Mouse (Mus musculus): Measurements from ENCODE around the gene Wdr95. TPM values are rescaled to one million over a fixed set of nuclear protein-coding genes. Genes with fewer than 3 reads are reported as not detected.
A peak's percentile ranks its signal among the peaks of the same experiment; 100 is the strongest.

The Wdr95 gene
- polyA plus RNA-seq, 1 experiment from 2014 or later = not detected

DNA sequence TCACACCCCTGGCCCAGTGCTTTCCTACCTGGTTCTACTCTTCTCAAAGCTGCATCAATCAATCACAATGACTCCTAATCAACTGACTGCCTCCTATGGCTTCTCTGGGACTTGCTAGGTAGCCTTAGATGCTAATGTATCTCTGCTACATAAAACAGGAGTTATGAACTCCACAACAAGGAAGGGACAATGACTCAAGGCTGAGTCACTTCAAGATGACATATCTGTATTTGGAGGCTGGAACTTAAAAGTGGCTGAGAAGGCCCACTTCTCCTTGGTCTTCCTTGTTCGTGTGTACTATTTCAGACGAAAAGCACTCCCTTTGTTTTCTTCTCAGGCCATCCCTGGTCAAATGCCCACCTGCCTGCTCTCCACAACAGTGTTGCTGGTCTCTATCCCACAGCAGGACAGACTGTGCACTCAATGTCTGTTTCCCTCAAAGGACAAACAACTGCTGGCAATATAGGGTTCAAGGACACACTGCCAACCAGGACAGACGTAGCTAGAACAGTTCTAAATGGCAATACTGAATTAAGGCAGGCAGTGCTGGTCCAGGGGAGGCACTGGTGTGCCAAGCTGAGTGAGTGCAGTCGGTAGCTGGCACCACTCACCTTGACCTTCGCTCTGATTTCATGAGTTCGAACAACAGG, 89.4 kb downstream of the Wdr95 start:
- no peaks in the 10 kb centered on the region for H3K9me3 ChIP-seq (ENCODE audit: control insufficient read depth, low read length)
- ATAC-seq (ENCODE audit: low FRiP score) = no peak
- H3K4me3 ChIP-seq (ENCODE audit: low read depth, low read length) = no peak overlapping the region
- H3K27ac ChIP-seq (ENCODE audit: low read depth, low read length) = no peak overlapping the region
- H3K4me2 ChIP-seq (replicated peaks; ENCODE audit: low read depth, low read length) = no peak overlapping the region
- H3K27me3 ChIP-seq (ENCODE audit: control insufficient read depth, insufficient read depth, low read length) = no peaks in the 10 kb centered on the region
- peaks cover 20% of the 10 kb centered on the region for H3K36me3 ChIP-seq (ENCODE audit: control insufficient read depth, insufficient read depth, low read length)
- no peak overlapping the region for H3K9ac ChIP-seq (ENCODE audit: low read depth, low read length)
- 93% methylated on average over 6 of the region's 6 CpGs for WGBS
- DNase-seq (ENCODE audit: low spot score) = no peak
- no peaks in the 10 kb centered on the region for H3K4me1 ChIP-seq (replicated peaks; ENCODE audit: control insufficient read depth, insufficient read depth, low read length)

DNA sequence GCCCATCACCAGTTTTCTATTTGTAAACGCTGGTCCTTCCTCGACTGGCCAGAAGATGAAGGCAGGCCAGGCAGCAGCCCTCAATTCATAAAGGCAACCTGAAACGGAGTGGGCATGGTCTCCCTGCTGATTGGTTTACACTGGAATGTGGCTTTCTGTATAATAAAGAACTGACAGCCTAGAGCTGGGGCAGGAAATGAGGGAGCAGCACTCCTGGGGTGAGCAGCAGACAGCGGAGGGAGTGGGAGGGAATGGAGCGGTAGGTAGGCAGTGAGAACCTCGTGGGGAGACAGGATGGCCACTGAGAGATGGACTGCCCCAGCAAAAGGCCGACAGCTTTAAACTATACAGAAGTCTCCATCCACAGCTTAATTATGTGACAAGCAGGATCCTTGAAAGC, 93.7 kb downstream of the Wdr95 start:
- peaks cover 19% of the 10 kb centered on the region for H3K36me3 ChIP-seq (ENCODE audit: control insufficient read depth, insufficient read depth, low read length)
- 67% methylated on average over 7 of the region's 7 CpGs for WGBS
- no peak overlapping the region for H3K9ac ChIP-seq (ENCODE audit: low read depth, low read length)

DNA sequence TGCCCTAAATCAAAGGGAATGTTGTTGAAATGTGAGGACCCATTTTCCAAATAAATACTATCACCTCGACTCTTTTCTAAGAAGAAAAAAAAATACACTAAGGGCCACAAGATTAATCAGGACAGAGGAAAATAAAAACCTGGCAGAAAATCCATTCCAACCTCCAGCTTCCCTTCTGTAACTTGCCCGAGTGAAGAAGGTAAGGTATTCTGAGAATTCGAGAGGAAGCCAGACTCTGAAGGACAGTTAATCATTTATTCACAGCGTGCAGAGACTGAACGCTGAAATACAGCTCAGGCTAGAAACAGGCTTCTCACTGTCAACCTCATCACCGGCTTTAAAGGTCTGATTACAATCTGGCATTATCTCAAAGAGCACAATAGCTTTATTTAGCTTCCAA, 94.2 kb downstream of the Wdr95 start:
- no peak for ATAC-seq (ENCODE audit: low FRiP score)
- no peak overlapping the region for H3K4me3 ChIP-seq (ENCODE audit: low read depth, low read length)
- H3K9me3 ChIP-seq (ENCODE audit: control insufficient read depth, low read length) = no peaks in the 10 kb centered on the region
- no peak overlapping the region for H3K9ac ChIP-seq (ENCODE audit: low read depth, low read length)
- H3K27me3 ChIP-seq (ENCODE audit: control insufficient read depth, insufficient read depth, low read length) = no peaks in the 10 kb centered on the region
- H3K4me2 ChIP-seq (replicated peaks; ENCODE audit: low read depth, low read length) = no peak overlapping the region
- no peaks in the 10 kb centered on the region for H3K4me1 ChIP-seq (replicated peaks; ENCODE audit: control insufficient read depth, insufficient read depth, low read length)
- 84% methylated on average over 6 of the region's 6 CpGs for WGBS
- H3K36me3 ChIP-seq (ENCODE audit: control insufficient read depth, insufficient read depth, low read length) = peaks cover 21% of the 10 kb centered on the region
- DNase-seq (ENCODE audit: low spot score) = no peak
- H3K27ac ChIP-seq (ENCODE audit: low read depth, low read length) = no peak overlapping the region

More for the DNA sequence above, 93.7 kb downstream of the Wdr95 start:
- no peak for DNase-seq (ENCODE audit: low spot score)
- Histone ChIP-seq H3K27me3 (ENCODE audit: control insufficient read depth, insufficient read depth, low read length) (no peaks in the 10 kb centered on the region), H3K4me3 (ENCODE audit: low read depth, low read length) (no peak overlapping the region), H3K9me3 (ENCODE audit: control insufficient read depth, low read length) (no peaks in the 10 kb centered on the region), H3K4me2 (replicated peaks; ENCODE audit: low read depth, low read length) (no peak overlapping the region), H3K27ac (ENCODE audit: low read depth, low read length) (no peak overlapping the region), H3K4me1 (replicated peaks; ENCODE audit: control insufficient read depth, insufficient read depth, low read length) (no peaks in the 10 kb centered on the region)
- no peak for ATAC-seq (ENCODE audit: low FRiP score)

DNA sequence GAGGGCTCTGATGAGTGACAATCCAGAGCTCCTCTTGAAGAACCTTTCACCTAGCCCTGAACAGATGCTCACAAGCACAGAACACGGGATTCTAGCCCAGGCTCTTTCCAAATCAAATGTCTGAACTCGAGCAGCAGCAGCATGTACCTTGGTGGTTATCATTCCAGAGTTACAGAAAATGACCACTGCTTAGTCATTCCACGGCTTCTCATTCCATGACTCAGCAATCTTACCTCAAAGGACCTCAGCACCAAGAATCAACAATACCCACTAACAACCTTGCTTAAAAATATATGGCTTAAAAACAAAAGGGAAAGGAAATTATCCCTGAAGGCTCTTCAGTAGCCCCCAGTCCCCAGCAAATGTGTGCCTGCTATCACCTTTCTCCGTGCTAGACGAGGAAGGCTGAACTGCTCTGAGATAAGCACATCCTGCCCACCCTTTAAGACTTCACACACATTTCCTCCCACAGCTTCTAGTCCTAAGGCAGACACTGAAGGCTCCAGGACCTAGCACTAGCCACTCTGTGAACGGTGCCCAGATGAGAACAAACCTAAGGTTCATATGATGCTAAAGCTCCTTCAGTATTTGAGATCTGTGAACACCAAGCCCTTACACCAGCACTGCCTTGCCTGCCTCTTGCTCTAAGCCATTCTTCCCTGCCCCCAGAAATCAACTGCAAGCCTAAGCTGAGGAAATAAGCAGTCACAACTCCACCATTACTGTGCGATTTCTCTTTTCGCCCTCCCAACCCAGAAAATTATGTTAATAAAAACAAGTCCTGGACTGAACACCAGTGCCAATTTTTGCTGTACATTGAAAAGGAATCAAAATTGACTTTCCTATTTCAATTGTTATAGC, 95.6 kb downstream of the Wdr95 start:
- 87% methylated on average over 8 of the region's 8 CpGs for WGBS
- no peak overlapping the region for H3K4me3 ChIP-seq (ENCODE audit: low read depth, low read length)
- H3K27ac ChIP-seq (ENCODE audit: low read depth, low read length) = no peak overlapping the region
- no peak overlapping the region for H3K9ac ChIP-seq (ENCODE audit: low read depth, low read length)
- peaks cover 21% of the 10 kb centered on the region for H3K36me3 ChIP-seq (ENCODE audit: control insufficient read depth, insufficient read depth, low read length)
- H3K9me3 ChIP-seq (ENCODE audit: control insufficient read depth, low read length) = no peaks in the 10 kb centered on the region
- no peaks in the 10 kb centered on the region for H3K4me1 ChIP-seq (replicated peaks; ENCODE audit: control insufficient read depth, insufficient read depth, low read length)
- DNase-seq (ENCODE audit: low spot score) = no peak
- H3K4me2 ChIP-seq (replicated peaks; ENCODE audit: low read depth, low read length) = no peak overlapping the region
- ATAC-seq (ENCODE audit: low FRiP score) = no peak
- H3K27me3 ChIP-seq (ENCODE audit: control insufficient read depth, insufficient read depth, low read length) = no peaks in the 10 kb centered on the region

DNA sequence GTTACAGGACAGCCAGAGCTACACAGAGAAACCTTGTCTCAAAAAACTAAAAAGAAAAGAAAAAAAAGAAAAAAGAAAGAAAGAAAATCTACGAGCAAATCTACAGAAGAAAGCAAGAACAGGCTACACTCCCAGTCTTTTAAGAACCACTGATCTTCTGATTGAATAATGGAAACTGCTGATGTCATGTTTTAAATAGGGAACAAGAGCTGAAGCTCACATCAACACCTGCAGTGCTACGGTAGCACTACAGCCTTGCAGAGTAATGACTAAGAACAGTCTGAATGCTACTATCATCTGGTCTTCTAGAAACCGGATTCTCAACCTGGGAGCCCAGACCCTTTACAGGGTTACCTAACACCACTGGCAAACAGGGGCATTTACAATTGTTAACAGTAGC, 97.1 kb downstream of the Wdr95 start:
- no peaks in the 10 kb centered on the region for H3K27me3 ChIP-seq (ENCODE audit: control insufficient read depth, insufficient read depth, low read length)
- H3K27ac ChIP-seq (ENCODE audit: low read depth, low read length) = no peak overlapping the region
- H3K4me1 ChIP-seq (replicated peaks; ENCODE audit: control insufficient read depth, insufficient read depth, low read length) = no peaks in the 10 kb centered on the region
- no peaks in the 10 kb centered on the region for H3K9me3 ChIP-seq (ENCODE audit: control insufficient read depth, low read length)
- 92% methylated on average over 3 of the region's 3 CpGs for WGBS
- H3K36me3 ChIP-seq (ENCODE audit: control insufficient read depth, insufficient read depth, low read length) = peaks cover 16% of the 10 kb centered on the region
- ATAC-seq (ENCODE audit: low FRiP score) = no peak
- H3K9ac ChIP-seq (ENCODE audit: low read depth, low read length) = no peak overlapping the region
- no peak for DNase-seq (ENCODE audit: low spot score)
- H3K4me2 ChIP-seq (replicated peaks; ENCODE audit: low read depth, low read length) = no peak overlapping the region
- no peak overlapping the region for H3K4me3 ChIP-seq (ENCODE audit: low read depth, low read length)

DNA sequence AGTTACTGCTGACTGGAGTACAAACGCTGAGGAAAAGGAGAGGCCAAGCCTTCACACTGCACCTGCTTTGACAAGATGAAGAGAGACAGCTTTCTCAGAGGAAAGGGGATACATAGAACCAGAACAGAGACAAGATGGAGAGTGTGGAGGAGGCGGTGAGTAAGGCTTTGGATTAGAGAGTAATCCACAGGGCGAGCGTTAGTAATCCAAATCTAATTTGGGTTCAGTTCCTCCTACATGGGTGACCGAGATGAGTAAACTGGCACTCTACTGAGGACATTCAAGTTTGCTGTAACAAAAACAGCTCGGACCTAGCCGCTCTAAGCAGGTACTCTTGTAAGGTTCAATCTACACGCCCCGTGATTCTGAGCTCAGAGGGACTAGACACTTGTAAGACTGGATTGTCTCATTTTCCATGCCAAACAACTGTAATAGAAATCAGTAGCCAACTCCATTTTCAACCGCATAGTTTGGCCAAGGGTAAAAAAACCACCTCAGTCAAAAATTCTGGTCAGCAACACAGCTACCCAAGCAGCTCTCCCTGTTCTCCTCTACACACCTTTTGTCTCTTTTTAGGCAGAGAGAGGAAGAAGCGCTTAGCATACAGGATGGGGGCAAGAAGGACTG, 106.0 kb downstream of the Wdr95 start:
- Histone ChIP-seq H3K27ac (ENCODE audit: low read depth, low read length) (no peak overlapping the region), H3K4me1 (replicated peaks; ENCODE audit: control insufficient read depth, insufficient read depth, low read length) (peaks cover 6% of the 10 kb centered on the region), H3K9me3 (ENCODE audit: control insufficient read depth, low read length) (no peaks in the 10 kb centered on the region), H3K4me3 (ENCODE audit: low read depth, low read length) (peak overlapping the region; percentile 77), H3K36me3 (ENCODE audit: control insufficient read depth, insufficient read depth, low read length) (no peaks in the 10 kb centered on the region; the same call in 1 of the 2 replicates), H3K9ac (ENCODE audit: low read depth, low read length) (peak overlapping the region; percentile 77), H3K27me3 (ENCODE audit: control insufficient read depth, insufficient read depth, low read length) (no peaks in the 10 kb centered on the region), H3K4me2 (replicated peaks; ENCODE audit: low read depth, low read length) (peak overlapping the region; percentile 95)
- ATAC-seq (ENCODE audit: low FRiP score) = no peak
- WGBS = 82% methylated on average over 11 of the region's 11 CpGs
- no peak for DNase-seq (ENCODE audit: low spot score)

DNA sequence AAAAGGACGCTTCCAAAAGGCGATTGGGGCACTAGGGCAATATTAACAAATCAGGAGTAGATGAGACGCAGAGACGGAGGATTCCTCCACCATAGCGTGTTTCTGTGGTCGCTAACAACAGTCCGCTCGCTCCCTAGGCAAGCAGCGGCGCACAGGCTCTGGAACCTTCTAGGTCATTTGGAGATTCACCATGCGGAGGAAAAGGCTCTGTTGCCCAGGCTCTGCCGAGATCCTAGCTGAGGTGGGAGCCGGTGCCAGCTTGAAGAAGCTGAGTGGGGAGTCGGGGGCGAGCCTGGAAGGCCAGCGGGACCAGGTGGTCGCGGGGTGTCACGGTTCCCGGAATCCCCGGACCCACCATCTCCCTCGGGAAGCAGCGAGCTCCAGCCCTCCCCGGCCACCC, 107.1 kb downstream of the Wdr95 start:
- ATAC-seq (ENCODE audit: low FRiP score) = no peak
- Histone ChIP-seq H3K36me3 (ENCODE audit: control insufficient read depth, insufficient read depth, low read length) (no peaks in the 10 kb centered on the region), H3K4me1 (replicated peaks; ENCODE audit: control insufficient read depth, insufficient read depth, low read length) (peaks cover 6% of the 10 kb centered on the region), H3K27ac (ENCODE audit: low read depth, low read length) (peak overlapping the region; percentile 81), H3K9me3 (ENCODE audit: control insufficient read depth, low read length) (no peaks in the 10 kb centered on the region), H3K4me2 (replicated peaks; ENCODE audit: low read depth, low read length) (peak overlapping the region; percentile 95), H3K9ac (ENCODE audit: low read depth, low read length) (peak overlapping the region; percentile 77), H3K4me3 (ENCODE audit: low read depth, low read length) (peak overlapping the region; percentile 77), H3K27me3 (ENCODE audit: control insufficient read depth, insufficient read depth, low read length) (no peaks in the 10 kb centered on the region)
- under 1% methylated on average over 22 of the region's 24 CpGs for whole genome bisulfite sequencing
- peak; percentile 55 for DNase-seq (ENCODE audit: low spot score)

DNA sequence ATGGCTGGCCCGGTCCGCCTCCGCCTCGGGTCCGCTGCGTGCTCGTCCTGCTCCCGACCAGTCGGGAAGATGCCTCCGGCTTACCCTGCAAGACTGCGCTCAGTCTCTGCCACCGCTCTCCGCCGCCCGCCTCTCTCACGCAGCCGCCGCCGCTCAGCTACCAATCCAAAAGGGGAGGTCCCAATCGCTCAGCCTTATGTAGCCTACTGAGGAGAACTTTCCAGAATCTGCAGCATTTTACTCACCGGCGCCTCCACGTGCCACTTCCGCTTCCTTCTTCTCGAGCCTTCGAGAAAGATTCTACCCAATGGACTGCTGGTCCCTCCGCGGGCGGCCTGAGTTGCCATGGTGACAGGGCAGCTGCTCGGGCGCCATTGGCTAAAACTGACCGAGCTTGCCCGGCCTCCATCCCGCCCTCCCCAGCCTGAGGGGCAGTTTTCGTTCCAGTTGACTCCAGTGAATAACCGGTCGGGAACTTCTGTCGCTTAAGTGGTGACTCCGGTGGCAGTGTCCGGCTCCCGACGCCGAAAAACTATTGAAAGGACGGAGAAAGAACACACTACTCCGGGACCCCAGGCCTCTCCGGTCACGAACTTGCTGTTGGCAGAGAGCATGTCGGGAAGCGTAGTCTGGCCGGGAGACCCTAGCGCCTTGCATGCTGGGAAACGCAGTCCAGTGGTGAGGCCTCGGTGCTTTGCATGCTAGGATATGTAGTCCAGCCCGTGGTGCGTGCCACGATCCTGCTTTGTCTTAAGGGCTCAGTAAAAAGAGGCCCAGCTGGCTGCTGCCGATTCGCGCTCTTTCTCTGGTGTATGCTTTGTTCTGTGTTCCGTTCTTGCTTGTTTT, 107.8 kb downstream of the Wdr95 start, which contains the start of gene Hsph1:
TSS of gene Hsph1 (minus strand) at position 302 of the 846 bp plus-strand sequence.
- ATAC-seq (ENCODE audit: low FRiP score) (peak; percentile 99), DNase-seq (ENCODE audit: low spot score) (peak; percentile 98)
- H3K4me3 ChIP-seq (ENCODE audit: low read depth, low read length) = peak within 1 kb of the TSS; percentile 77
- H3K9ac ChIP-seq (ENCODE audit: low read depth, low read length) = peak within 1 kb of the TSS; percentile 77
- no peaks in the 10 kb centered on the region for H3K27me3 ChIP-seq (ENCODE audit: control insufficient read depth, insufficient read depth, low read length)
- peaks cover 6% of the 10 kb centered on the region for H3K4me1 ChIP-seq (replicated peaks; ENCODE audit: control insufficient read depth, insufficient read depth, low read length)
- H3K27ac ChIP-seq (ENCODE audit: low read depth, low read length) = peak within 1 kb of the TSS; percentile 81
- H3K36me3 ChIP-seq (ENCODE audit: control insufficient read depth, insufficient read depth, low read length) = no peaks in the 10 kb centered on the region
- WGBS = under 1% methylated on average over 59 of the region's 60 CpGs
- peak within 1 kb of the TSS; percentile 95 for H3K4me2 ChIP-seq (replicated peaks; ENCODE audit: low read depth, low read length)
- H3K9me3 ChIP-seq (ENCODE audit: control insufficient read depth, low read length) = no peaks in the 10 kb centered on the region

Measured in hindbrain, embryonic 11.5 days (tissue).